Mouse (Mus musculus) left cerebral cortex, postnatal 36 days (tissue): Measurements from ENCODE around the gene Ttyh1. TPM values are rescaled to one million over a fixed set of nuclear protein-coding genes. Genes with fewer than 3 reads are reported as not detected.

Experiments
- DNase-seq, 2 experiments: peaks; one replicate each; pipeline ENCODE4 v3.0.0; 2021 to 2022; ENCODE audit warnings: low spot score in 2 of 2, mixed read lengths in 1 of 2
- intact Hi-C: fragments of 180-260 bp; cut with DNase I; formaldehyde crosslinking; loops from one replicate; pipeline ENCODE4 v1.15.1; 2025
- total RNA-seq, 2 experiments: library from RNA; stranded (reverse); gene quantifications; 2 replicates each; pipeline ENCODE4 v1.2.3; 2021

The Ttyh1 gene
- total RNA-seq, 2 experiments from 2014 or later: 758 to 767 TPM

- no peak for DNase-seq
- intact Hi-C loops: no loop called here
Measured at GRCm38 (mm10) chr7:4138181-4138580, 19.0 kb downstream of the Ttyh1 start.

- intact Hi-C loops: no loop called here
Measured at GRCm38 (mm10) chr7:4138671-4139070, 19.5 kb downstream of the Ttyh1 start.

GRCm38 (mm10) chr7:4139391-4139790, 20.2 kb downstream of the Ttyh1 start:
- intact Hi-C loops: no loop called here
- no peak for DNase-seq

More at GRCm38 (mm10) chr7:4138671-4139070, 19.5 kb downstream of the Ttyh1 start:
- no peak for DNase-seq

- DNase-seq: no peak
Measured at GRCm38 (mm10) chr7:4141648-4142325, 22.6 kb downstream of the Ttyh1 start.

GRCm38 (mm10) chr7:4142796-4143445, 23.7 kb downstream of the Ttyh1 start:
- no peak for DNase-seq
- intact Hi-C loops: loop anchor here (10.0 kb wide), 1 partner anchor 448 kb away; the partner anchor contains the start of genes Mboat7 and Tsen34

More at GRCm38 (mm10) chr7:4141648-4142325, 22.6 kb downstream of the Ttyh1 start:
- intact Hi-C loops: loop anchor here (10.0 kb wide), 1 partner anchor 447 kb away; the partner anchor contains the start of genes Mboat7 and Tsen34

- intact Hi-C loops: loop anchor here (10.0 kb wide), 1 partner anchor 449 kb away; the partner anchor contains the start of genes Mboat7 and Tsen34
- DNase-seq: no peak
Measured at GRCm38 (mm10) chr7:4143506-4143905, 24.3 kb downstream of the Ttyh1 start.

GRCm38 (mm10) chr7:4144046-4144445, 24.8 kb downstream of the Ttyh1 start:
- DNase-seq: no peak
- intact Hi-C loops: loop anchor here (10.0 kb wide), 1 partner anchor 449 kb away; the partner anchor contains the start of genes Mboat7 and Tsen34

GRCm38 (mm10) chr7:4144766-4145551, 25.8 kb downstream of the Ttyh1 start:
- DNase-seq: peak in 1 of 2 experiments; percentile 5
- intact Hi-C loops: loop anchor here (5.0 to 10.0 kb wide), 3 partner anchors 118 to 450 kb away; partner anchors contain the start of genes Mboat7 and Tsen34

- intact Hi-C loops: loop anchor here (5.0 to 10.0 kb wide), 3 partner anchors 118 to 451 kb away; partner anchors contain the start of genes Mboat7 and Tsen34
- peak in 1 of 2 experiments; percentile 55 for DNase-seq
Measured at GRCm38 (mm10) chr7:4145552-4146190, 26.5 kb downstream of the Ttyh1 start.

GRCm38 (mm10) chr7:4146241-4147180, 27.3 kb downstream of the Ttyh1 start:
- DNase-seq: peak in 1 of 2 experiments; percentile 11
- intact Hi-C loops: loop anchor here (5.0 to 10.0 kb wide), 3 partner anchors 119 to 452 kb away; partner anchors contain the start of genes Mboat7 and Tsen34

- intact Hi-C loops: loop anchor here (5.0 to 10.0 kb wide), 3 partner anchors 120 to 453 kb away; partner anchors contain the start of genes Mboat7 and Tsen34
- peak in 1 of 2 experiments; percentile 8 for DNase-seq
Measured at GRCm38 (mm10) chr7:4147371-4147770, 28.2 kb downstream of the Ttyh1 start.

GRCm38 (mm10) chr7:4147836-4148235, 28.6 kb downstream of the Ttyh1 start:
- no peak for DNase-seq
- intact Hi-C loops: loop anchor here (5.0 to 10.0 kb wide), 3 partner anchors 121 to 453 kb away; partner anchors contain the start of genes Mboat7 and Tsen34

GRCm38 (mm10) chr7:4148341-4149208, 29.4 kb downstream of the Ttyh1 start:
- DNase-seq: peak in 1 of 2 experiments; percentile 36
- intact Hi-C loops: loop anchor here (5.0 to 10.0 kb wide), 3 partner anchors 121 to 454 kb away; partner anchors contain the start of genes Mboat7 and Tsen34

GRCm38 (mm10) chr7:4149209-4150054, 30.2 kb downstream of the Ttyh1 start:
- intact Hi-C loops: loop anchor here (5.0 to 10.0 kb wide), 3 partner anchors 122 to 455 kb away; partner anchors contain the start of genes Mboat7 and Tsen34
- DNase-seq: peak; percentile 89 to 90

GRCm38 (mm10) chr7:4150059-4150541, 30.9 kb downstream of the Ttyh1 start, which contains the start of gene Leng9:
TSS of gene Leng9 (minus strand) at chr7:4150374.
- DNase-seq: peak; percentile 40 to 55
- intact Hi-C loops: no loop called here
